Mouse (Mus musculus): ENCODE data around the gene Prg3.

Prg3 gene

GRCm38 (mm10) chr2:84987930-84988329 is at the start of gene Prg3:
Prg3 (plus strand) TSS chr2:84988215.
- in situ Hi-C loops (cut with MboI; ENCODE audit: unreplicated experiment in 2 of 2): no loop called here

GRCm38 (mm10) chr2:84938249-84938946 is 49.6 kb upstream of the Prg3 start:
- in situ Hi-C loops (cut with MboI; ENCODE audit: unreplicated experiment in 2 of 2): no loop called here

- in situ Hi-C loops (cut with MboI; ENCODE audit: unreplicated experiment in 2 of 2): no loop called here
Measured at GRCm38 (mm10) chr2:84939306-84939705, 48.7 kb upstream of the Prg3 start.

- in situ Hi-C loops (cut with MboI; ENCODE audit: unreplicated experiment in 2 of 2): no loop called here
Measured at GRCm38 (mm10) chr2:84939711-84940110, 48.3 kb upstream of the Prg3 start.

- in situ Hi-C loops (cut with MboI; ENCODE audit: unreplicated experiment in 2 of 2): no loop called here
Measured at GRCm38 (mm10) chr2:84941332-84941731, 46.7 kb upstream of the Prg3 start.

- in situ Hi-C loops (cut with MboI; ENCODE audit: unreplicated experiment in 2 of 2): no loop called here
Measured at GRCm38 (mm10) chr2:84941795-84942194, 46.2 kb upstream of the Prg3 start.

GRCm38 (mm10) chr2:84947154-84947771 is 40.8 kb upstream of the Prg3 start:
- in situ Hi-C loops (cut with MboI; ENCODE audit: unreplicated experiment in 2 of 2): loop anchor here in 1 of 2 experiments (5.0 kb wide), 1 partner anchor 300 kb away; no protein-coding TSS in a partner anchor

GRCm38 (mm10) chr2:84948252-84948651 is 39.8 kb upstream of the Prg3 start:
- in situ Hi-C loops (cut with MboI; ENCODE audit: unreplicated experiment in 2 of 2): loop anchor here in 1 of 2 experiments (5.0 kb wide), 1 partner anchor 299 kb away; no protein-coding TSS in a partner anchor

GRCm38 (mm10) chr2:84948721-84949120 is 39.3 kb upstream of the Prg3 start:
- in situ Hi-C loops (cut with MboI; ENCODE audit: unreplicated experiment in 2 of 2): loop anchor here in 1 of 2 experiments (5.0 kb wide), 1 partner anchor 299 kb away; no protein-coding TSS in a partner anchor

- in situ Hi-C loops (cut with MboI; ENCODE audit: unreplicated experiment in 2 of 2): loop anchor here (5.0 to 10.0 kb wide), 5 partner anchors 39 to 174 kb away; partner anchors contain the start of gene Slc43a1 (in 1 of the 2)
Measured at GRCm38 (mm10) chr2:84951027-84951426, 37.0 kb upstream of the Prg3 start.

- in situ Hi-C loops (cut with MboI; ENCODE audit: unreplicated experiment in 2 of 2): loop anchor here (5.0 to 10.0 kb wide), 5 partner anchors 40 to 173 kb away; partner anchors contain the start of gene Slc43a1 (in 1 of the 2)
Measured at GRCm38 (mm10) chr2:84952251-84952650, 35.8 kb upstream of the Prg3 start.

- in situ Hi-C loops (cut with MboI; ENCODE audit: unreplicated experiment in 2 of 2): loop anchor here (5.0 to 10.0 kb wide), 5 partner anchors 40 to 172 kb away; partner anchors contain the start of gene Slc43a1 (in 1 of the 2)
Measured at GRCm38 (mm10) chr2:84952693-84953092, 35.3 kb upstream of the Prg3 start.

GRCm38 (mm10) chr2:84955435-84955834 is 32.6 kb upstream of the Prg3 start:
- in situ Hi-C loops (cut with MboI; ENCODE audit: unreplicated experiment in 2 of 2): loop anchor here in 1 of 2 experiments (10.0 kb wide), 2 partner anchors 121 to 169 kb away; partner anchors contain the start of gene Slc43a1

GRCm38 (mm10) chr2:84956274-84956673 is 31.7 kb upstream of the Prg3 start:
- in situ Hi-C loops (cut with MboI; ENCODE audit: unreplicated experiment in 2 of 2): loop anchor here in 1 of 2 experiments (10.0 kb wide), 2 partner anchors 121 to 169 kb away; partner anchors contain the start of gene Slc43a1

GRCm38 (mm10) chr2:84958588-84959264 is 29.3 kb upstream of the Prg3 start:
- in situ Hi-C loops (cut with MboI; ENCODE audit: unreplicated experiment in 2 of 2): loop anchor here in 1 of 2 experiments (10.0 kb wide), 2 partner anchors 124 to 166 kb away; partner anchors contain the start of gene Slc43a1

GRCm38 (mm10) chr2:84961300-84961699 is 26.7 kb upstream of the Prg3 start:
- in situ Hi-C loops (cut with MboI; ENCODE audit: unreplicated experiment in 2 of 2): loop anchor here in 1 of 2 experiments (5.0 kb wide), 1 partner anchor 46 kb away; no protein-coding TSS in a partner anchor

GRCm38 (mm10) chr2:84961901-84962300 is 26.1 kb upstream of the Prg3 start:
- in situ Hi-C loops (cut with MboI; ENCODE audit: unreplicated experiment in 2 of 2): loop anchor here in 1 of 2 experiments (5.0 kb wide), 1 partner anchor 45 kb away; no protein-coding TSS in a partner anchor

GRCm38 (mm10) chr2:84962906-84963507 is 25.0 kb upstream of the Prg3 start:
- in situ Hi-C loops (cut with MboI; ENCODE audit: unreplicated experiment in 2 of 2): loop anchor here in 1 of 2 experiments (5.0 kb wide), 1 partner anchor 44 kb away; no protein-coding TSS in a partner anchor

GRCm38 (mm10) chr2:84964111-84964801 is 23.8 kb upstream of the Prg3 start:
- in situ Hi-C loops (cut with MboI; ENCODE audit: unreplicated experiment in 2 of 2): loop anchor here in 1 of 2 experiments (5.0 kb wide), 1 partner anchor 43 kb away; no protein-coding TSS in a partner anchor

Measured in v-Abl transformed pro-B cells (cell line).